Mouse (Mus musculus) macrophage (primary cell): Measurements from ENCODE around the gene Gm20873. TPM values are rescaled to one million over a fixed set of nuclear protein-coding genes. Genes with fewer than 3 reads are reported as not detected.
"Not testable (repeated sequence)": the region's sequence is repeated elsewhere in the genome, so short reads cannot be mapped to it uniquely, and the experiment has no call there.

Source experiments
- H3K27ac ChIP-seq: fragments of 350-480 bp; formaldehyde crosslinking; 2 replicates; pipeline ENCODE4 v1.9.0; 2021
- H3K36me3 ChIP-seq: fragments of 350-480 bp; formaldehyde crosslinking; 2 replicates; pipeline ENCODE4 v1.9.0; 2021; ENCODE audit errors: inconsistent target
- H3K4me3 ChIP-seq: fragments of 350-480 bp; formaldehyde crosslinking; 2 replicates; pipeline ENCODE4 v1.9.0; 2021; ENCODE audit errors: inconsistent target
- H3K79me2 ChIP-seq: fragments of 350-480 bp; formaldehyde crosslinking; 2 replicates; pipeline ENCODE4 v1.9.0; 2021; ENCODE audit errors: inconsistent target
- WGBS: methylation state at CpG from one replicate; pipeline ENCODE4 v1.1.7; 2026; ENCODE audit warnings: inconsistent platforms; ENCODE audit not compliant: missing documents; 5-methylcytosine and 5-hydroxymethylcytosine counted together
- polyA plus RNA-seq: library from polyadenylated mRNA; stranded (reverse); fragments of 250-400 nt; gene quantifications from 3 replicates; pipeline ENCODE4 v1.2.4, GENCODE M21; 2018; ENCODE audit warnings: inconsistent platforms
- total RNA-seq, 78 experiments: library from RNA; depleted of rRNA; stranded (reverse); fragments of 250-400 nt; gene quantifications; 1 replicate in 9 of 78; 2 replicates in 24 of 78; 3 replicates in 43 of 78; 4 replicates in 2 of 78; pipeline ENCODE4 v1.2.4; 2018; ENCODE audit warnings: inconsistent platforms in 56 of 78

Gm20873 gene
- total RNA-seq (2018; cell fraction: chromatin; rRNA removed) = not detected
- not detected for total RNA-seq (2018; cell fraction: cytosol; rRNA removed)
- total RNA-seq (2018; cell fraction: nucleus; rRNA removed) = not detected
- not detected in 3 replicates for polyA plus RNA-seq

DNA sequence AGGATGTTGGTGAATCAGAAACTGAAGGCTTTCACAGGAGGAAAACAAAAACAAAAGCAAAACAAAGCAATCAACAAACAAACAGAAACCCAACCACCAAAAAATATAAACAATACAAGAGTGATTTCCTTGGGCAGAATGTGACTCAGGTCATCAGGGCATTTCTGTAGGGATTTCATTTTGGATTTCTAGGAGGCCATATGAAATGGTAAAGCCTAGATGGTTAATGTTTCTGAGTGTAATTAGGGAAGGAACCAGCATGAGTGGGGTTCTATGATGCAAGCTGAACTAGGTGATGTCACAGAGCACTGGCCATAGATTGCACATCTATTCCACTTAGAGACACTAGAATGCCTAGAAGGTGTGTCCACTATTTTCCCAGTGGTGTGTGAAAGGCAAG, at the start of gene Gm20873:
Gene Gm20873, plus strand, starts transcription at position 301 of the 400 bp plus-strand sequence.
- H3K27ac ChIP-seq, H3K79me2 ChIP-seq, H3K4me3 ChIP-seq: not testable (repeated sequence)

DNA sequence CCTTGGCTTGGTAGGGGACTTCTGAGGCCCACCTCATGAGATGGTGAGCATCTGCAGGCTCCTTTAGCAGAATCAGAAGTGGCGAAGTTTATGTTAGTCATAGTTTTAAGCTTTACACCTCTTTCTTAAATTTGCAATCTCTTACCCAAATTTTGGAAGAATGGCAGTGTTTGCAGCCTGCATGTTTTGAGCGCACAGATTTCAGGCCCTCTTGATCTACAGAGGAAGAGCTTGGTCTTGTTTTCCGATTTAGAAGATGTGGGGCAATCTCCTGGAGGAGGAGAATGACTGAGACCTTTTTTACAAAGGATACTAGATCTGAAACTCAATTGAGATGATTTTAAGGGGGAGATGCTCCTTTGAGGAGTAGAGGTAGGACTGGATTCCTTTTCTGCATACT, 29.0 kb upstream of the Gm20873 start, which contains the start of gene Gm21746:
Gene Gm21746, minus strand, starts transcription at position 101 of the 400 bp plus-strand sequence.
- not testable (repeated sequence) for H3K4me3 ChIP-seq, H3K27ac ChIP-seq, H3K79me2 ChIP-seq, H3K36me3 ChIP-seq
- no CpG with 5 or more reads among the region's 3 CpGs for WGBS

More for the DNA sequence above, at the start of gene Gm20873:
- not testable (repeated sequence) for H3K36me3 ChIP-seq

Other genes starting within 250 kb of the Gm20873 start
- gene Gm21746, start 29.1 kb upstream of the Gm20873 start, polyA plus RNA-seq = not detected in 3 replicates